Mouse (Mus musculus): ENCODE data around the gene Tcf23. TPM values are rescaled to one million over a fixed set of nuclear protein-coding genes. Genes with fewer than 3 reads are reported as not detected.
A peak's percentile ranks its signal among the peaks of the same experiment; 100 is the strongest.

Gene Tcf23
- polyA plus RNA-seq, 1 experiment: 0.18 TPM

DNA sequence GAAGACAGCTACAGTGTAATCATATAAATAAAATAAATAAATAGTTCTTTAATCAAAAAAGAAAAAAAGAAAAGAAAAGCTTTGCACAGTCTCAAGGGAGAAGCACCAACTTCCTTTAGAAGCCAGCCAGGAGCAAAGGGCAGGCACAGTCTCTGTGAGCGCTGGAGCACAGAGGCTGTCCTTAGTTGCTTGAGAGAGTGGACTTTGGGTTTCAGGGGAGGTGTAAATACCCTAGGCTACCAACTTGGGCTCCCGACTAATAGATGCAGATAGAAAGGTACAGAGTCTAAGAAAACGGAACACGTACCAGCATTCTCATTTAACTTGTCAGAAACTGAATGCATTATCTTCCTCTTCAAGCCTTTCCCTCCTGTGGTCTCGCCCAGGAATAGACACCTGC is 19.8 kb upstream of the Tcf23 start:
- Histone ChIP-seq H3K36me3 (ENCODE audit: control insufficient read depth, insufficient read depth, low read length) (peaks cover 2% of the 10 kb centered on the region; the same call in 1 of the 2 replicates), H3K4me1 (replicated peaks; ENCODE audit: control insufficient read depth, insufficient read depth, low read length) (peaks cover 15% of the 10 kb centered on the region), H3K27me3 (ENCODE audit: control insufficient read depth, insufficient read depth, low read length) (peaks cover 5% of the 10 kb centered on the region; the same call in 1 of the 2 replicates), H3K27ac (ENCODE audit: control insufficient read depth, insufficient read depth, low read length) (no peak overlapping the region), H3K4me3 (ENCODE audit: control insufficient read depth, insufficient read depth, low read length) (no peak overlapping the region)
- TF ChIP-seq POLR2A (IDR thresholded peaks at IDR 0.05; ENCODE audit: control insufficient read depth, extremely low read depth, insufficient read depth, low read length, poor library complexity) (no peak), CTCF (IDR thresholded peaks at IDR 0.05; ENCODE audit: borderline replicate concordance, control insufficient read depth, extremely low read depth, insufficient read depth, low read length, poor library complexity) (no peak)
- no peak for DNase-seq
- 66% methylated on average over 5 of the region's 5 CpGs for WGBS

DNA sequence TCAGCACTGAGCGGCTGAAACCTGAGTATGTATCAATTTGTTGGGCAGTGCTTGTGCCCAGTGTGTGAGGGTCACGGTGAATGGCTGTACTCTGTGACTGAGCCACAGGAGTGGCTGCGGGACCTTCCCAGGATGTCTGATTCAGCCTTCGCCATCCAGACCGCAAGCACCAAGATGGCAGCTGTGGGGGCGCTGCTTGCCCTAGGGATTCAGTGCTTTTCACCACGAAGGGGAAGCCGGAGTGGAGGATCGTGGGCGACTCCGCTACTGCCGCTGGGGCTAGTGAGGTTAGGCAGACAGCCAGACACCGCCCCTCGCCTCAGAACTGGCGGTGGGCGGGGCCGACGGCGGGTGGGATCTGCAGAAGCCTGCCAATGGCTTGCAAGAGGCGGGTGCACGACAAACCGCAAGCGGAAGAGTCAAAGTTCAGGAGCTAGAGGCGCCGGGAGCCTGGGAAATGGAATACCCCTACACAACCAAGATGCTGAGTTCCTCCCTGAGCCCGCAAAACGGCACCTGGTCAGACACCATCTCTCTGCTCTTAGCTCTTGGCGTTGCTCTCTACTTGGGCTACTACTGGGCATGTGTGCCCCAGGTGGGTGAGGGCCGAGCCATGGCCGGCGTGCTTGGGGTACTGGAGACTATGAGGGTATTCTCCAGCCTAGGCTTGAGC is 18.7 kb upstream of the Tcf23 start:
- Histone ChIP-seq H3K4me3 (ENCODE audit: control insufficient read depth, insufficient read depth, low read length) (peak overlapping the region; percentile 76), H3K36me3 (ENCODE audit: control insufficient read depth, insufficient read depth, low read length) (peaks cover 14% of the 10 kb centered on the region), H3K27me3 (ENCODE audit: control insufficient read depth, insufficient read depth, low read length) (peaks cover 5% of the 10 kb centered on the region; the same call in 1 of the 2 replicates), H3K4me1 (replicated peaks; ENCODE audit: control insufficient read depth, insufficient read depth, low read length) (peaks cover 15% of the 10 kb centered on the region), H3K27ac (ENCODE audit: control insufficient read depth, insufficient read depth, low read length) (no peak overlapping the region)
- WGBS: under 1% methylated on average over 31 of the region's 31 CpGs
- peak; percentile 95 for DNase-seq
- TF ChIP-seq CTCF (IDR thresholded peaks at IDR 0.05; ENCODE audit: borderline replicate concordance, control insufficient read depth, extremely low read depth, insufficient read depth, low read length, poor library complexity) (no peak), POLR2A (IDR thresholded peaks at IDR 0.05; ENCODE audit: control insufficient read depth, extremely low read depth, insufficient read depth, low read length, poor library complexity) (peak; percentile 43; the same call in 1 of the 2 replicates)

DNA sequence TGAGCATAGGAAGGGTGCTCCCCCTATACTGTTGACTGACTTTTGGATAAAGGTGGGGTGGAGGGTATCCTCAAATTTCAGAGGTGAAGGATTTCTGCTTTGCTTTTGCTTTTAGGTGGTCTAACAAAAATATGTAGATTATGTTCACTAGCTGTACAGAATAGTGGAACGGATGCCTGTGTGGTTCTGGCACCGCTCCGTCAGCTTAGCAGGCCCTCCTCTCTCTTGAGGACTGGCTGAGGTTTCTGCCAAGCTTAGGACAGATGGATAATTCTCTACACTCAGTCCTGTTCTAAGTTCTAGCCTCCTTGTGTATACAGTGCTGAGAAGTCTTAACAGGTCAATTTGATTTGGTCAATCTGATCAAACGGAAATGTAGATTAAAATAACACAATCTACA is 18.0 kb upstream of the Tcf23 start:
- TF ChIP-seq CTCF (IDR thresholded peaks at IDR 0.05; ENCODE audit: borderline replicate concordance, control insufficient read depth, extremely low read depth, insufficient read depth, low read length, poor library complexity): no peak
- no peak for TF ChIP-seq POLR2A (IDR thresholded peaks at IDR 0.05; ENCODE audit: control insufficient read depth, extremely low read depth, insufficient read depth, low read length, poor library complexity)
- Histone ChIP-seq H3K27me3 (ENCODE audit: control insufficient read depth, insufficient read depth, low read length) (no peaks in the 10 kb centered on the region; the same call in 1 of the 2 replicates), H3K27ac (ENCODE audit: control insufficient read depth, insufficient read depth, low read length) (no peak overlapping the region), H3K36me3 (ENCODE audit: control insufficient read depth, insufficient read depth, low read length) (peaks cover 21% of the 10 kb centered on the region), H3K4me1 (replicated peaks; ENCODE audit: control insufficient read depth, insufficient read depth, low read length) (peaks cover 12% of the 10 kb centered on the region), H3K4me3 (ENCODE audit: control insufficient read depth, insufficient read depth, low read length) (peak overlapping the region; percentile 76)
- no peak for DNase-seq
- 92% methylated on average over 4 of the region's 4 CpGs for WGBS

DNA sequence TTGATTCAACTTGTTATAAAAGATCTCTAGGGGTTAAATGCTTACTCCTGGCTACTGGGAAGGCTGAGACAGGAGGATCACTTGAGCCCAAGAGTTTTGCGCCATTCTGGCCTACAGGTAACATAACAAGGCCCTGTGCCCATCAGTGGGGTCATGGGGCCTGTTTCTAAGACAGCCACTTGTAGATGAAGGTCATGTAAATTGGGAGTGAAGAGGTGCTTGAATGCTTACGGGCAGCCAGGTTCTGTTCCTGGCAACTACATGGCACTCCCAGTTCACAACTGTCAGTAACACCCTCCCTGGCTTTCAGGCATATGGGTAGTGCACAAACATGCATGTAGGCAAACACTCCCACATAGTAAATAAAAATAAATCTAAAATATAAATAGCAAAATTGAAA is 17.5 kb upstream of the Tcf23 start:
- Histone ChIP-seq H3K4me1 (replicated peaks; ENCODE audit: control insufficient read depth, insufficient read depth, low read length) (peaks cover 12% of the 10 kb centered on the region), H3K36me3 (ENCODE audit: control insufficient read depth, insufficient read depth, low read length) (peaks cover 25% of the 10 kb centered on the region), H3K27ac (ENCODE audit: control insufficient read depth, insufficient read depth, low read length) (no peak overlapping the region), H3K4me3 (ENCODE audit: control insufficient read depth, insufficient read depth, low read length) (no peak overlapping the region), H3K27me3 (ENCODE audit: control insufficient read depth, insufficient read depth, low read length) (no peaks in the 10 kb centered on the region)
- 100% methylated on average over 2 of the region's 2 CpGs for WGBS
- DNase-seq: no peak
- no peak for TF ChIP-seq POLR2A (IDR thresholded peaks at IDR 0.05; ENCODE audit: control insufficient read depth, extremely low read depth, insufficient read depth, low read length, poor library complexity)
- no peak for TF ChIP-seq CTCF (IDR thresholded peaks at IDR 0.05; ENCODE audit: borderline replicate concordance, control insufficient read depth, extremely low read depth, insufficient read depth, low read length, poor library complexity)

DNA sequence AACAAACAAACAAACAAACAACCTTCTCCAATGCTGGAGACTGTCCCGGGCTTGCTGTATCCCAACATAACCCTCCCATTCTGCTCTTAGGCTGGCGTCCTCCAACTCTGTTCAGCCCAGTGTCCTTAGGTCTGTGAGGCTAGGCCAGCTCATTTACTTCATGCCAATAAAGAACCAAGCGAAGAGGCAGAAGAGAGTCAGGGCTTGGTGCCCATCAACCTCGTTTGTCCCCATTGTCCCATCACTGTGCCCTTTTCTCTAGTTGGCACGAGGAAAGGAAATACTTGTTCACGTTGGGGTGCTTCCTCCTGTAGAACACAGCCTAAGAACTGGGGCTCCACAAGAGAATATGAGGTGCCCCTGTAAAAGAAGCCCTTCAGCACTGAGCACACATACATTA is 16.8 kb upstream of the Tcf23 start:
- H3K4me1 ChIP-seq (replicated peaks; ENCODE audit: control insufficient read depth, insufficient read depth, low read length): peaks cover 12% of the 10 kb centered on the region
- no peak for DNase-seq
- H3K27ac ChIP-seq (ENCODE audit: control insufficient read depth, insufficient read depth, low read length): no peak overlapping the region
- WGBS: 94% methylated on average over 6 of the region's 6 CpGs
- no peaks in the 10 kb centered on the region for H3K27me3 ChIP-seq (ENCODE audit: control insufficient read depth, insufficient read depth, low read length)
- peaks cover 25% of the 10 kb centered on the region for H3K36me3 ChIP-seq (ENCODE audit: control insufficient read depth, insufficient read depth, low read length)
- H3K4me3 ChIP-seq (ENCODE audit: control insufficient read depth, insufficient read depth, low read length): no peak overlapping the region
- TF ChIP-seq CTCF (IDR thresholded peaks at IDR 0.05; ENCODE audit: borderline replicate concordance, control insufficient read depth, extremely low read depth, insufficient read depth, low read length, poor library complexity) (no peak), POLR2A (IDR thresholded peaks at IDR 0.05; ENCODE audit: control insufficient read depth, extremely low read depth, insufficient read depth, low read length, poor library complexity) (no peak)

DNA sequence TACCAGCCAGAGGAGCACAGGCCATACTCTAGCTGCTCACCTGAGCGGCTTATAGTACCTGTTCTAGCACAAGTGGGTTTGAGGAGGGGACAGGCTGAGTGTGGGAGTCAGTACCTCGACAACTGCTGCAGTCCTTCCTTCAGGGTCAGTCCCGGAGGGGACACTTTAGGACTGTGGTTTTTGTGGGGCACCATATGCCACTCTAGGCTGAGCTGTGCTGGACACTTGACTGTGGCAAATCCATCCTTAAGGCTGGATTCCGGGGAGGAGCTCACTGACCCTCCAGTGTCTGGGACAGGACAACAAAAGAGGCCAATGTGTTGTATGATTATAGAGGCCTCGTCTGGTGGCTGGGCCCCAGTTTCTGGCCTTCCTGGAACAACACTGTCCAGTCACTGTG is 15.9 kb upstream of the Tcf23 start:
- H3K27me3 ChIP-seq (ENCODE audit: control insufficient read depth, insufficient read depth, low read length): no peaks in the 10 kb centered on the region
- DNase-seq: no peak
- H3K4me1 ChIP-seq (replicated peaks; ENCODE audit: control insufficient read depth, insufficient read depth, low read length): peaks cover 12% of the 10 kb centered on the region
- WGBS: 95% methylated on average over 5 of the region's 5 CpGs
- H3K27ac ChIP-seq (ENCODE audit: control insufficient read depth, insufficient read depth, low read length): no peak overlapping the region
- H3K4me3 ChIP-seq (ENCODE audit: control insufficient read depth, insufficient read depth, low read length): no peak overlapping the region
- TF ChIP-seq POLR2A (IDR thresholded peaks at IDR 0.05; ENCODE audit: control insufficient read depth, extremely low read depth, insufficient read depth, low read length, poor library complexity): no peak
- TF ChIP-seq CTCF (IDR thresholded peaks at IDR 0.05; ENCODE audit: borderline replicate concordance, control insufficient read depth, extremely low read depth, insufficient read depth, low read length, poor library complexity): no peak
- H3K36me3 ChIP-seq (ENCODE audit: control insufficient read depth, insufficient read depth, low read length): peaks cover 26% of the 10 kb centered on the region

Measured in thymus, adult 2 months (tissue).